Mouse (Mus musculus): ENCODE measurements at regions not wholly inside any gene's neighbourhood (a gene's known extent, or its start where the extent isn't known, plus 50 kb on each side); places are given as distances from the start of the nearest gene placed in this dataset.
"Not testable (repeated sequence)": the region's sequence is repeated elsewhere in the genome, so short reads cannot be mapped to it uniquely, and the experiment has no call there.

GRCm38 (mm10) chr14:87669496-87669895, 253.1 kb downstream of the Tdrd3 start:
- Histone ChIP-seq H3K4me3 (no peak overlapping the region), H3K79me2 (replicated peaks; ENCODE audit: control insufficient read depth, insufficient read depth, low read length) (no peaks in the 10 kb centered on the region), H3K9ac (ENCODE audit: low read depth, low read length) (no peak overlapping the region), H3K36me3 (ENCODE audit: control insufficient read depth, insufficient read depth, low read length) (no peaks in the 10 kb centered on the region), H3K27ac (no peak overlapping the region), H3K27me3 (ENCODE audit: control insufficient read depth, insufficient read depth, low read length) (no peaks in the 10 kb centered on the region), H3K4me1 (ENCODE audit: control insufficient read depth, insufficient read depth, low read length) (no peaks in the 10 kb centered on the region)
- 86% methylated on average over 2 of the region's 2 CpGs for WGBS
- TF ChIP-seq EP300 (IDR thresholded peaks at IDR 0.05; ENCODE audit: insufficient read depth, low read depth, low read length) (no peak), POLR2A (IDR thresholded peaks at IDR 0.05; ENCODE audit: insufficient read depth, low read depth, low read length) (no peak), CTCF (IDR thresholded peaks at IDR 0.05) (no peak)
- no peak for DNase-seq
- intact Hi-C loops (cut with DNase I): no loop called here

DNA sequence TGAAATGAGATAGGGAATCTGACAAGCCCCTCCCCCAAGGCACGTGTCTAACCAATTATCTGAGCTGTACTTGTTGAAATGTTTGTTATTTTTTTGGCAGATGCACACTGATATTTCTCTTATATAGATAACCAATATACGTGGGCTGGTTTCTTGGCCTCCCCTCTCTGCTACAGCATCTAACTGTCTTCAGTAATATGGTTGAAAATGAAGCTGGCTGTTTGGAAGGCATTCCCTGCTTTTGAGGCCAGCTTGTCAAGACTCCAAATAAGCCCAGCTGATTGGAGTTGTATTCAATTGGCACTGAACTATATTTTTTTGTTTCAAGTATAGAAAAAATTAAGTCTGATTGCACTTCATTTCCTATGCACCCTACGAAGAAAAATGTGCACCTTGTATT, 264.3 kb downstream of the Tdrd3 start:
- no peaks in the 10 kb centered on the region for H3K79me2 ChIP-seq (replicated peaks; ENCODE audit: control insufficient read depth, insufficient read depth, low read length)
- H3K27ac ChIP-seq: no peak overlapping the region
- intact Hi-C loops (cut with DNase I): no loop called here

GRCm38 (mm10) chr14:87683091-87683806, 266.8 kb downstream of the Tdrd3 start:
- H3K27me3 ChIP-seq (ENCODE audit: control insufficient read depth, insufficient read depth, low read length); DNase-seq; H3K9ac ChIP-seq (ENCODE audit: low read depth, low read length); intact Hi-C loops (cut with DNase I); H3K36me3 ChIP-seq (ENCODE audit: control insufficient read depth, insufficient read depth, low read length); H3K27ac ChIP-seq; H3K79me2 ChIP-seq (replicated peaks; ENCODE audit: control insufficient read depth, insufficient read depth, low read length); H3K4me3 ChIP-seq; H3K4me1 ChIP-seq (ENCODE audit: control insufficient read depth, insufficient read depth, low read length): not testable (repeated sequence)
- WGBS: 77% methylated on average over 4 of the region's 4 CpGs

More for the DNA sequence above, 264.3 kb downstream of the Tdrd3 start:
- 53% methylated on average over 3 of the region's 3 CpGs for WGBS
- no peak overlapping the region for H3K4me3 ChIP-seq
- H3K4me1 ChIP-seq (ENCODE audit: control insufficient read depth, insufficient read depth, low read length): no peaks in the 10 kb centered on the region
- DNase-seq: no peak
- no peak overlapping the region for H3K9ac ChIP-seq (ENCODE audit: low read depth, low read length)
- TF ChIP-seq CTCF (IDR thresholded peaks at IDR 0.05) (no peak), POLR2A (IDR thresholded peaks at IDR 0.05; ENCODE audit: insufficient read depth, low read depth, low read length) (no peak), EP300 (IDR thresholded peaks at IDR 0.05; ENCODE audit: insufficient read depth, low read depth, low read length) (no peak)
- H3K36me3 ChIP-seq (ENCODE audit: control insufficient read depth, insufficient read depth, low read length): no peaks in the 10 kb centered on the region
- H3K27me3 ChIP-seq (ENCODE audit: control insufficient read depth, insufficient read depth, low read length): no peaks in the 10 kb centered on the region

DNA sequence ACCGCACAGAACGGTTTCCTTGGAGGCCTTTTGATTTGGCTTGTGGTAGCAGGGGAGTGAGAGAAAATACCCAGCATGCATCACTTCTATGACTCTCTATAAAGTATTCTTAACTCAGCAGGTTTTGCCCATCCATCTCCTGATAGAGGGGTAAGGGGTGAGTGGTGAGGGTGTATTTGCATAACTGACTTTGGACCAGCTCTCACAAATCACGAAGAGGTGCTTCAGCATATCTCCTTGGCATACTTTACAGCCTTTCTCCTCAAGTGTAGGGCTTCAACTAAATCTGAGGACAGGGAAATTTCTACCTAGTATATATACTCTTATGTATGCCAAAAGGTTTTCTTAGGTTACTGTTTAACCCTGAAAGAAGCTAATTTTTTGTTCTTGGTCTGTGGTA, 273.4 kb downstream of the Tdrd3 start:
- TF ChIP-seq EP300 (IDR thresholded peaks at IDR 0.05; ENCODE audit: insufficient read depth, low read depth, low read length) (no peak), CTCF (IDR thresholded peaks at IDR 0.05) (no peak), POLR2A (IDR thresholded peaks at IDR 0.05; ENCODE audit: insufficient read depth, low read depth, low read length) (no peak)
- no peak overlapping the region for H3K9ac ChIP-seq (ENCODE audit: low read depth, low read length)
- no peaks in the 10 kb centered on the region for H3K4me1 ChIP-seq (ENCODE audit: control insufficient read depth, insufficient read depth, low read length)
- H3K27me3 ChIP-seq (ENCODE audit: control insufficient read depth, insufficient read depth, low read length): no peaks in the 10 kb centered on the region
- no peaks in the 10 kb centered on the region for H3K79me2 ChIP-seq (replicated peaks; ENCODE audit: control insufficient read depth, insufficient read depth, low read length)
- no peak overlapping the region for H3K27ac ChIP-seq
- DNase-seq: no peak
- intact Hi-C loops (cut with DNase I): no loop called here
- H3K36me3 ChIP-seq (ENCODE audit: control insufficient read depth, insufficient read depth, low read length): no peaks in the 10 kb centered on the region
- WGBS: 78% methylated on average over 3 of the region's 3 CpGs
- no peak overlapping the region for H3K4me3 ChIP-seq

GRCm38 (mm10) chr14:87736456-87736855, 320.0 kb downstream of the Tdrd3 start:
- Histone ChIP-seq H3K9ac (ENCODE audit: low read depth, low read length) (no peak overlapping the region), H3K79me2 (replicated peaks; ENCODE audit: control insufficient read depth, insufficient read depth, low read length) (no peaks in the 10 kb centered on the region), H3K27me3 (ENCODE audit: control insufficient read depth, insufficient read depth, low read length) (no peaks in the 10 kb centered on the region), H3K36me3 (ENCODE audit: control insufficient read depth, insufficient read depth, low read length) (no peaks in the 10 kb centered on the region), H3K4me1 (ENCODE audit: control insufficient read depth, insufficient read depth, low read length) (no peaks in the 10 kb centered on the region), H3K4me3 (no peak overlapping the region), H3K27ac (no peak overlapping the region)
- intact Hi-C loops (cut with DNase I): no loop called here
- WGBS: 62% methylated on average over 1 of the region's 1 CpGs
- no peak for DNase-seq
- TF ChIP-seq CTCF (IDR thresholded peaks at IDR 0.05): no peak
- no peak for TF ChIP-seq POLR2A (IDR thresholded peaks at IDR 0.05; ENCODE audit: insufficient read depth, low read depth, low read length)
- no peak for TF ChIP-seq EP300 (IDR thresholded peaks at IDR 0.05; ENCODE audit: insufficient read depth, low read depth, low read length)

DNA sequence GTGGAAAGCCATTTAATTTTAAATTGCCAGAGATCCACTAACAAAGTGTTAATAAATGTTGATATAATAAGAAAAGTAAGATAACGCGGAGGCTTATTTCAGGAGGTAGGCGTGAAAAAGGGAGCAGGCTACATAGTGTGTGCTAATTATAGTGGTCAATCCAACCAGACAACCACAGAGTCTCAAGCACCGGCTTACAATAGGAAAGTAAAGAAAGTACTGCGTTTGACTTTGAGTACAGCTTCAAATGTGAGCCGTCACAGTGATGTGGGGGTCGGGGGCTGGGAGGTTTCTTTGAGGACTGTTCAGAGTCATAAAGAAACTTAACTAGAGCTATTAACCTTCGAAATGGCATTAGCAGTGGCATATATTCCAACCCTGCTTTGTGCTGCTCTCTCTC, 329.1 kb downstream of the Tdrd3 start:
- Histone ChIP-seq H3K36me3 (ENCODE audit: control insufficient read depth, insufficient read depth, low read length) (no peaks in the 10 kb centered on the region), H3K4me3 (no peak overlapping the region), H3K9ac (ENCODE audit: low read depth, low read length) (no peak overlapping the region), H3K79me2 (replicated peaks; ENCODE audit: control insufficient read depth, insufficient read depth, low read length) (no peaks in the 10 kb centered on the region), H3K27ac (no peak overlapping the region), H3K4me1 (ENCODE audit: control insufficient read depth, insufficient read depth, low read length) (no peaks in the 10 kb centered on the region), H3K27me3 (ENCODE audit: control insufficient read depth, insufficient read depth, low read length) (no peaks in the 10 kb centered on the region)
- no peak for DNase-seq
- intact Hi-C loops (cut with DNase I): no loop called here
- 48% methylated on average over 8 of the region's 8 CpGs for WGBS
- no peak for TF ChIP-seq POLR2A (IDR thresholded peaks at IDR 0.05; ENCODE audit: insufficient read depth, low read depth, low read length)
- TF ChIP-seq CTCF (IDR thresholded peaks at IDR 0.05): no peak
- no peak for TF ChIP-seq EP300 (IDR thresholded peaks at IDR 0.05; ENCODE audit: insufficient read depth, low read depth, low read length)
